Mouse (Mus musculus) cerebellum, postnatal 10 days (tissue): ENCODE results near the gene Slc40a1.
A peak's percentile ranks its signal among the peaks of the same experiment; 100 is the strongest.

Experiments used
- DNase-seq, 2 experiments: peaks; one replicate each; pipeline ENCODE4 v3.0.0; 2021; ENCODE audit warnings: mixed read lengths in 2 of 2

Slc40a1 gene

DNA sequence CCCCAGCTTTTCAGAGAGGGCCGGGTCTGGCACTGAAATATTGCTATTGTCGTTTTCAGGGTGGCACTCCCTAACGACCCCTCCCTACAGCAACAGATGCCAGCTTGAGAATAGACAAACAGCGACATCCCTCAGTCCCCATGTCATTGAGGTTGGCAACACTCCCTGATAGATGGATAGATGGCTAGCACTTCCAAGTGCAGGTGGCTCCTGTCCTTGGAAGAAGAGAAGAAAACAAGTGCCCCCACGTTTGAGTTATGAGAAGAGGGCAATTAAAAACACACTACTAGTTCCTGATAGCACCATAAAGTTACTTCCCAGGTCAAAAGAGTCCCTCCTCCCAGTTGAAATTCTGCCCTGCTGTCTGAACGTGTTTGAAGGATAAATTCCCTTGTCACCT, 44.2 kb downstream of the Slc40a1 start:
- no peak for DNase-seq

DNA sequence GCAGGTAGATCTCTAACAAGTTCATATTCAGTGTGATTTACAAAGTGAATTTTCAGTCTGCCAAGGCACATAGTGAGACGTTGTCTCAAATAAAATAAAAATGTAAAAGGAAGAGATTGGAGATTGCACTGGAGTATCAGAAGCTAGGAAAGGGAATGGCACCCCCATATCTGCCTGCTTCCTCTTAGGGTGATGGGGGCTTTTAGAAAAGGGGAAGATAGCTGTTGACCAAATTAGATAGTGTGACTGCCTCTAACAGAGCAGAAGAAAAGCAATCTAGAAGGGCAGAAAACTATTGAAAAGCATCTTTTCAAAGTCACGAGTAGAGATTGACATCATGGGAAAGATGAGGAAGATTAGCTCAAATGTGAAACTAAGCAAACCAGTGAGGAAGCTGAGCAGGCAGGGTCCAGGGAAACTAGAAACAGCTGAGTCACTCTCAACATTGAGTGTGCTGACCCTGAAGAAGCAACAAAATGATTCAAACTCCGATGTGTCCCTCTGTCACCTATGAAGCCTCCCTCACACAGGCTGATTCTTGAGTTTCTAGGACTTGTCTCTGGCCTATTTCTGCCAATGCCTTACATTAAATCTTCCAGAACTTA, 45.0 kb downstream of the Slc40a1 start:
- DNase-seq = no peak

DNA sequence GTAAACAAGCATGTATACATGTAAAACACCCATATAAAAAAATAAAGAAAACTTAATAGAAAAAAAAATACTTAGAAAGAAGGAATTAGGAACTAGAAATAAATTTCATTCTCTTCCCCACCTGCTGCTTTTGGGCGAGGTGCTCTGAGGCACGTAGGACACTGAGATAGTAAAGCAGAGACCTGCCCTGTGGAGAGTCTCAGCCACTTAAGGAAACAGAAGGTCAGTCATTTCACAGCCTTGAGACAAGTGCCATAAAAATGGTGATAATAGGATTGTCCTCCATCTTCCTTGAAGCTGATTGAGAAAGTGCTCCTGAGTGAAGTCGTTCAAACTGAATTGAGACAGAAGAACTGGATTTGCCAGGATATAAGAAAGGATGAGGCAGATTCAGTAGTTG, 48.9 kb downstream of the Slc40a1 start:
- no peak for DNase-seq

DNA sequence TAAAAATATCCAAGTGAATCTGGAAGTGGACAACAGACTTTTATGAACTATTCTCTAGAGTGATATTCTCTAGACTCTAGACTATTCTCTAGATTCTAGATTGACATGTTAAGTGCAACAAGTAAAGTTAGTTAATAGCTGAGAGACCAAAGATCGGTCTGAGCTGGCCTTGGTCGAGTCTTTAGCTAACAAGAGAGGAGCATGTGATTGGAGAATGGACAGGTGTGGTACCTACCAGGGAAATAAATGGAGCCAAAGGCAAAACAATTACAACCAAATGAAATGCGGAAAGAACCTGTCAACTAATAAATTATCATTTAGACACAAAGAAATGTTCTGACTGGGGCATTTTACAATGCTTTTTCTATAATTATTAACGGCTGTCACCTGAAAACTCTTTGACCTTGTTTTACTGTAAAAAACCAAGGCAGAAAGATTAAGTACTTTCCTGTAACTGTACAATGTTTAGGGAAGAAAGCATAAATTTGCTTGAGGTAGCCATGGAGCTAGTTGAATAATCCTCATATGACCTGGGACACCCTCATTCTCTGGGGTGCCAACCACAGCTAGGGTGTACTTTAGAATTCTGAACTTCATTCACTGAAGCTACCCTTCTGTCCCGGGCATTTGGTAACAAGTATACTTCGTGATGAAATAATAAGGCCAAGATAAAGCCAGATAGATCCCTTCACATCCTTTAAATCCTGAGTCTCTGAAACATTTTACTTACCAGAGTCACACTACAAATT, 49.7 kb downstream of the Slc40a1 start:
- DNase-seq = no peak

DNA sequence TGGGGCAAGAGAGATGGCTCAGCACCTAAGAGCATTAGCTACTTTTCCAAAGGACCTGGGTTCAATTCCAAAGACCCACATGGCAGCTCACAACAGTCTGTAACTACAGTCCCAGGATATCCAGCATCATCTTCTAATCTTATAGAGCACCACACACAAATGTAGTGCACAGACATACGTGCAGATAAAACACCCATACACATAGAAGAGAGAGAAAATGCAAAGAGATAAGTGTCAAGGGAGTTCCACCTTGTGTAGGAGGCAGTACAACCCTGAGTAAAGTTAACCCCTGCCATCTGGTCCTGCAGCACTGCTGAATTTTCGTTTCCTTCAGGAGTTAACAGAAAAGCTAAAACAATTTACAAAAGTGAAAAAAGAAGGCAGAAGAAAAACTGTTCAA, 50.7 kb downstream of the Slc40a1 start:
- no peak for DNase-seq

DNA sequence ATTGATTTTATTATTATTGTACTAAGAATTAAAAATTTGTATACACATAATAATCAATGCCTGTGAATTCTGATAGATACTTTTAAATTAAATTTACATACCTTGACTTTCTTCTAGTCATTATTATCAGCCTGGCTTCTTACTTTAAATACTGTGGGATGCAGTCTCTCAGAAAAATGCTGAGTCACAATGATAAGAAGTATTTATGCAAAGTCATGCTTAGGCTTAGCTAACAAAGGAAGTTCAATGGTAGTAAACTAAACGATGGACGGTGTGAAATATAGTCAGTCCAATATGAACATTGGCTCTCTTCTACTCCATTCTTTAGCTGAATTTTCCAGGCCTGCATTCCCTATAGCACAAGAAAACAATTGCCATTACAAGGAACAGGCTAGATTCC, 53.1 kb downstream of the Slc40a1 start:
- DNase-seq = no peak

DNA sequence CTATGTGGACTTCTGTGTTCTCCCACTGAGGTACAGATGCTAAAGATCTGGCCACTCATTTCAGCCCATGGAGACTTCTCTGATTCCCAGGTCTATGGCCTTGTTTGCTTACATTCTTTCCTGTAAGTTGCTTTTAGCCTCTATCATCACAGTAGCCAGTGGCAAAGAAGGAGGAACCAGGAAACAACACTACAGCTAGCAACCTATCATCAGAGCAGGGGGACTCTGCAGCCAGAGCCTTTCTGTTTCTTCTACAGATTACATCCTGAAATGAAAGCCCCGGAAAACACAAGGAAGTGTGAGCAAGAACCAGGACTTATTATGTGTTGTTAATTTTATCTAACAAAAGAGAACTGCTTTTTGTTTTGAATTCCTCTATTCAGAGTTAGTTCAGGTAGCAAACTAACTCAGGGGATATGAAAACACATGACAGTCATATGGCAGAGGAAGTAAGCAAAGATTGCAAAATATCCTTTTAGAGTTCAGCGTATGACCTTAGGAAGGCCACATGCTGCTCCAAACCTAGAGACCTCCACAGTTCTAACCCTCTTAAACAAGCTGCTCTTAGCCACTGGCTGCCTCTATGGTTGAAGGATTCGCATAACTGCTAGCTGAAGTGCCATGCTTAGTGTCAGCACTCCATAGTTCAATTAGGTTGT, 57.7 kb downstream of the Slc40a1 start:
- DNase-seq = no peak

DNA sequence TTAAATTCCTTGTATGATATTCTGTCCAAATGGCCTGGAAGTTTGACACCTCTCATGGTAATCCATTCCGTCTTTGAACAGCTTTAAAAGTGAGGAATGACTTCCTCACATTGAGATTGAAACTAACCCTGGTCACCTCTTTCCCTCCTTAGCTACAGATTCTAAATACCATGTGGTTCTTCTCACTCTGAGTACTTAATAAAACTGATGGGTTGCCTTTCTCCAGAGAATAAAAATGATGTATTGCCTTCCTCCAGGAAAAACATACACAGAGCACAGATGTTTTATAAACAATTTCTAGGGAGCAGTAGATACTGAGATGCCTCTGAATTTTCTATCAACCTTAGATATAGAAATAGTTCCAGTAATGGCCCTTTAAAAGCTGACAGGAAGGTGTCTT, 58.3 kb downstream of the Slc40a1 start:
- no peak for DNase-seq

DNA sequence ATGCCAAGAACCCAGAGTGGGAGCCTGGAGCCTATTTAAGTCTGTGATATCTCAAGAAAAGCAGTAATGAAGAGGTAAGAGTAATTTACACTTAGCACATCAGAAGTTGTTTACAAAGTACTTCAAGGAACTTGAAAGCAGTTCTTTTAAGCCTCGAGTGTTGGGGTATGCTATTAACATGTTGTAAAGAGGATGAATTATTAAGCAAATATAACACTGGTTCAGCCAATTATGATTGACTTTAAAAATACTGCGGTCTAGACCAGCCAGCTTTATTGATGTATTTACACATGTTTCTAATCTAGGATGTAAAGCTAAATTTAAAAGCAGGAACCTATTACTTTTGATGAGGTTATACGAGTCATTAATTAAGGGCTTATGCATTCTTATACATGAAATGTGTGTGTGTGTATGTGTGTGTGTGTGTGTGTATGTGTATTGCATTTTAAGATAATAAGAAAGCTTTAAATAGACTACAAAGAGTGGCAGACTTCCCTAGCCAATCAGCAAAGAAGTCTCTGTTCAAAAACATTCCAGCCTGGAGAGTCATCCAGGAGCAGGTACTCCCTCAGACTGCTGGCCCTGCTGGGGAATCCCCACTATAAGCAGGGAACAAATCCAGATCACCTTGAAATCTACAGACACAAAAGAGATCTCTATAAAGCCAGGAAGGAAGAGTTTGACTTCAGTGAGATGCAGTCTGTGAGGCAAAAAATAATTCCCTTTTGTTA, 59.9 kb downstream of the Slc40a1 start:
- DNase-seq = no peak

DNA sequence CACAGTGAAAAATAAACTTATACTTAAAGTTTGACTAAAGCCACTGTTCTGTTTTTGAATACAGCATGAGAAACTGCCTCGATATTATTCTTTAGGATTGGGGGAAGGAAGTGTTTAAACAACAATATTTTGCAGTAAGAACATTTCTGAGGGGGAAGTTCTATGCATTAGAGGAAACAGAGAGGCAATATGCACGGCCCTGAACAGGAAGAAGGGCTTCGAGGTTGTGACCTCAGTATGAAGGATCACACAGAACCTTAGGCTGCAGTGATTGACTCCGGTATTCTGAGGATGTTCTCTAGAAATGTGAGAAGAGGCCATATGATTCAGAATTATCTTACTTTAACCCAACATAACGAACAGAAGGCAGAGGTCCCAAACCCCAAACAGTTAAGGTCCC, 60.6 kb downstream of the Slc40a1 start:
- DNase-seq = no peak

DNA sequence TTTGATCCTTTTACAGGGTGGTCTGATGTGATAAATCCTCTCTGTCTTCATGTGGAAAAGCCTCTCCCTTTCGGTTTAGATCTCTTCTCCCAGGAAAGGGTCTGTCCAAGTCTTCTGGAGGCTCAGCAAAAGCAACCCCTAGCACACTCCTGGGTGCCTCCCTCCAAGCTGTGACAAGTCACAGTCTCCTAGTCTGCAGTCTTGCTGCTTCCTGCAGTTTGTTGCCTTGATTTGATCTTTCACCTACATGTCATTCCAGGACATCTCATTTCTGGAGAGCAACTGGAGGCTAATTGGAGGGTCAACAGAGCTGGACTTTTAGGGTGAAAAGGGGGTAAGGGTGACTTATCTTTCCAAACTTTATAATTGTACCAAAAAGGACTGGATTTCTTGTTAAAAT, 61.0 kb downstream of the Slc40a1 start:
- DNase-seq = no peak

DNA sequence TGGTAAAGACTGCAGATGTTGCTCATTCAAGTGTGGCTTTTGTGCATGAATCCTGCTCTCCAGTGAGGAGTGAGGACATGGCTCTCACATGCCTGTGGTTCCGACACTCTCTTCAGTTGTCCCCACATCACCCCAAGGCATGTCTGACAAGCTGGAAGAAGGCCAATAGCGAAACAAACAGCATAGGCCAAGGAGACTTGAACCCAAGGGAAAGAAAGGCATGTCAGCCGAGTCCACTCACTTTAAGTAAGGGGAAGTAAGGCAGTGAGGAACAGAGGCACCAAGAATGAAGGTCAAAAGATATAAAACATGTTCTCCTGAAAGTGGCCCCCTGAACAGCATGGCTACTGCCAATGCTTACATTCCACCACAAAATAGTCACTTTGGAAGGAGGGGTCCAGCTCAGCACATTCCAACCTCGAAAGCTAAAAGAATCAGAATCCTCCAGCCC, 61.7 kb downstream of the Slc40a1 start:
- peak; percentile 2 to 5 for DNase-seq

DNA sequence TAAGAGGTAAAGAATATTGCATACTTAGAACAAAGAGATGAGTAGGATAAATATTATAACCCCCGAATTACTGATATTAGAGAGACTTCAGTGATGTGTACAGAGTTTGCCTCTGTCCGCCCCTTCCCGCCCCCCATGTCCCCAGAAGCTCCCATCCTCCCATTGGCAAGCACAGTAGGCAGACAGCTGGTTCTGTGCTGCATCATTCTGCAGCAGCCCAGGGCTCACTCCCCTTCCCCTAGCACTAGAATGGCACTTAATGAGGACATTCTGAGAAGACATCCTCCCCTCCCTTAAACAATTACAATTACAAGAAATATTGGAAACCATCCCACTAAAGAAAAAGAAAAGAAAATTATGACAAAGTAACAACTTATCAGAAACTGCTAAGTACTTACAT, 62.7 kb downstream of the Slc40a1 start:
- DNase-seq = no peak

DNA sequence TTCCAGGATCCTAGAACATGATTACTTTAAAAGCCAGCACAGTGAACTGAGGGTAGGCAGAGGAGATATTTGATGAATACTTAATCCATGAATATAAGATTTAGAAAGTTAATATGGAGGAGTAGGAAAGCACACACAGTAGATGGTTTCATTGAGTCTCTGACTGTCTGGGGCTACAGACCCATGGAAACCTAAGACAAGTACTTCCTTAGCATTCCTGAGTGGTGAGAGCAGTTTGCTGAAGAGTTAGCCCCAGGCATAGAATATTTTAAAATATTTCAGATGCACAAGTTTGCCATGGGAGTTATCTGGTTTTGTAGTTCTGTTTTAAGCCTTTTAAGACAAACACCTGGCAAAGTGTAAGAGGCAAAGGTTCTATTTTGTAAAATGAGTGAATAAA, 65.2 kb downstream of the Slc40a1 start:
- DNase-seq = no peak

DNA sequence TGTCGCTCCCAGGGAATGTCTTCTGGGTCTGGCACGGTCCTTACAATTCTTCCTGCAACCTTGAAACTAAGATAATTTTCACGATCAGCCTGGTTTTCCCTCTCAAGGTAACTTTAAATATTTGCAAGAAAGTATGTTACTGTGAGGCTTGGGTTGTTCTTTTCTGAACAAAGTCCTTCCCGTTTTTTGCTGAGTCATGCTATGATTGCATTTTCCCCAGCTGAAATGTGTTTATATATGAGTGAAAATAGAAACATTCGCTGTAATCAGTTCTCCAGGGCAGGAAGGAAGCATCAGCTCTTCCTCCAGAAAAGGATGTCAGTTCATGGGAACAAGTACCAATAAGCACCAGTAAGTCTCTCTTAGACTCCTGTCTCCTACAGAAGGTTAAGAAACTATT, 66.0 kb downstream of the Slc40a1 start:
- no peak for DNase-seq
